Mouse (Mus musculus) cerebellum, adult 2 months (tissue): ENCODE measurements at regions not wholly inside any gene's neighbourhood (a gene's known extent, or its start where the extent isn't known, plus 50 kb on each side); places are given as distances from the start of the nearest gene placed in this dataset.

ENCODE experiments used
- CTCF ChIP-seq: fragments of 200-500 bp; IDR thresholded peaks from 2 replicates; pipeline ENCODE4 v1.5.1; 2011; ENCODE audit warnings: low read depth, mild to moderate bottlenecking, control low read depth, low read length, moderate library complexity, borderline replicate concordance; ENCODE audit not compliant: insufficient read depth
- POLR2A ChIP-seq: fragments of 200-500 bp; IDR thresholded peaks from 2 replicates; pipeline ENCODE4 v1.6.1; 2011; ENCODE audit warnings: low read length, control low read depth, borderline replicate concordance; ENCODE audit not compliant: insufficient read depth

DNA sequence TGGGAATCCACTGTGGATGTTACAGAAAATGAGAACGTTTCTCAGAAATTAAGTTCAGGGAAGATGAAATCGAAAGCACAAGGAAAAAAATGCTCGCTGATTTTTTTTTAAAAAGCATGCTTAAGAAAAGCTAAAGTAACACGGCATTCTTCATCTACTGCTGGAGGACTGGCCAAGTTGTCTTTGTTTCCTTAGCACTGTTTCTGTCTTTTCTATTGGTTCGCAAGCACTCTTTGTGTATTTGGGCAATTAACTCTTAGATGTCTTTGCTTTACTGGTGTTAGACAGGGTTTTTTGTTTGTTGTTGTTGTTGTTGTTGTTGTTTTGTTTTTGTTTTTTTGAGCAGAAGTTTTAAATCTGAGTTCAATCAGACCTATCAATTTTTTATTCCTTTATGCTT lies 301.4 kb upstream of the Noct start:
- TF ChIP-seq POLR2A (no peak), CTCF (no peak)
